Mouse (Mus musculus) heart, embryonic 11.5 days (tissue): ENCODE measurements at regions not wholly inside any gene's neighbourhood (a gene's known extent, or its start where the extent isn't known, plus 50 kb on each side); places are given as distances from the start of the nearest gene placed in this dataset.
A peak's percentile ranks its signal among the peaks of the same experiment; 100 is the strongest.

ENCODE experiments used
- ATAC-seq: fragments of 200-750 bp; cut with Nextera tagmentation; replicated peaks from 2 replicates; pipeline ENCODE4 v1.8.0; 2017; ENCODE audit warnings: moderate library complexity; ENCODE audit not compliant: insufficient number of reproducible peaks, low FRiP score, low TSS enrichment
- H3K27ac ChIP-seq: fragments of 300-500 bp; sonication (generic); 2 replicates; pipeline ENCODE4 v1.5.1; 2014; ENCODE audit warnings: mild to moderate bottlenecking, low read depth, low read length
- H3K27me3 ChIP-seq: fragments of 300-500 bp; sonication (generic); 2 replicates; pipeline ENCODE4 v1.6.1; 2014; ENCODE audit warnings: mild to moderate bottlenecking, low read length, mixed read lengths; ENCODE audit not compliant: control insufficient read depth, insufficient read depth
- H3K36me3 ChIP-seq: fragments of 300-500 bp; sonication (generic); 2 replicates; pipeline ENCODE4 v1.6.1; 2014; ENCODE audit warnings: mild to moderate bottlenecking, low read length, moderate library complexity, mixed read lengths; ENCODE audit not compliant: control insufficient read depth, insufficient read depth
- H3K4me1 ChIP-seq: fragments of 300-500 bp; sonication (generic); 2 replicates; pipeline ENCODE4 v1.6.1; 2014; ENCODE audit warnings: low read length; ENCODE audit not compliant: control insufficient read depth, insufficient read depth
- H3K4me2 ChIP-seq: fragments of 300-500 bp; sonication (generic); 2 replicates; pipeline ENCODE4 v1.6.1; 2014; ENCODE audit warnings: mild to moderate bottlenecking, moderate library complexity
- H3K4me3 ChIP-seq: fragments of 300-500 bp; sonication (generic); 2 replicates; pipeline ENCODE4 v1.5.1; 2014; ENCODE audit warnings: low read depth, low read length
- H3K9ac ChIP-seq: fragments of 300-500 bp; sonication (generic); 2 replicates; pipeline ENCODE4 v1.6.1; 2014; ENCODE audit warnings: mild to moderate bottlenecking, low read depth, low read length, moderate library complexity
- H3K9me3 ChIP-seq: fragments of 300-500 bp; sonication (generic); replicated peaks from 2 replicates; pipeline ENCODE4 v1.6.1; 2016; ENCODE audit warnings: low read length; ENCODE audit not compliant: control insufficient read depth
- WGBS: fragments of 180-500 bp; shearing (Covaris S2); extraction: QIAGEN DNeasy Blood & Tissue Kit; methylation state at CpG from one replicate; pipeline ENCODE4 v1.1.7; 2014; ENCODE audit not compliant: insufficient replicate concordance; 5-methylcytosine and 5-hydroxymethylcytosine counted together

GRCm38 (mm10) chr8:44696066-44696853 is 239.0 kb upstream of the Fat1 start:
- Histone ChIP-seq H3K4me2 (no peak overlapping the region), H3K36me3 (no peaks in the 10 kb centered on the region), H3K27ac (0 out of 2 replicates have a peak overlapping the region, but pooled peaks have one; percentile 41), H3K9ac (no peak overlapping the region), H3K4me1 (peaks cover 20% of the 10 kb centered on the region; the same call in 1 of the 2 replicates), H3K4me3 (no peak overlapping the region), H3K9me3 (no peaks in the 10 kb centered on the region), H3K27me3 (no peaks in the 10 kb centered on the region)
- 42% methylated on average over 9 of the region's 9 CpGs for WGBS
- no peak for ATAC-seq

GRCm38 (mm10) chr8:44699384-44700105 is 235.7 kb upstream of the Fat1 start:
- H3K9me3 ChIP-seq = no peaks in the 10 kb centered on the region
- no peak for ATAC-seq
- H3K36me3 ChIP-seq = no peaks in the 10 kb centered on the region
- WGBS = 52% methylated on average over 18 of the region's 18 CpGs
- H3K4me2 ChIP-seq = no peak overlapping the region
- no peak overlapping the region for H3K27ac ChIP-seq
- no peak overlapping the region for H3K4me3 ChIP-seq
- H3K27me3 ChIP-seq = no peaks in the 10 kb centered on the region
- H3K9ac ChIP-seq = no peak overlapping the region
- H3K4me1 ChIP-seq = peaks cover 9% of the 10 kb centered on the region; the same call in 1 of the 2 replicates

- H3K9ac ChIP-seq = no peak overlapping the region
- ATAC-seq = no peak
- no peaks in the 10 kb centered on the region; the same call in 1 of the 2 replicates for H3K4me1 ChIP-seq
- H3K9me3 ChIP-seq = no peaks in the 10 kb centered on the region
- H3K27ac ChIP-seq = no peak overlapping the region
- no peak overlapping the region for H3K4me2 ChIP-seq
- H3K36me3 ChIP-seq = no peaks in the 10 kb centered on the region
- H3K4me3 ChIP-seq = no peak overlapping the region
- WGBS = 73% methylated on average over 9 of the region's 9 CpGs
- no peaks in the 10 kb centered on the region for H3K27me3 ChIP-seq
Measured at GRCm38 (mm10) chr8:44704595-44705265, 230.5 kb upstream of the Fat1 start.

- WGBS = 68% methylated on average over 7 of the region's 7 CpGs
- Histone ChIP-seq H3K4me3 (no peak overlapping the region), H3K9ac (no peak overlapping the region), H3K27ac (no peak overlapping the region), H3K4me1 (no peaks in the 10 kb centered on the region), H3K27me3 (no peaks in the 10 kb centered on the region), H3K36me3 (no peaks in the 10 kb centered on the region), H3K4me2 (no peak overlapping the region), H3K9me3 (no peaks in the 10 kb centered on the region)
- no peak for ATAC-seq
Measured at GRCm38 (mm10) chr8:44708659-44709170, 226.5 kb upstream of the Fat1 start.

GRCm38 (mm10) chr8:44709171-44709940 is 225.9 kb upstream of the Fat1 start:
- 64% methylated on average over 6 of the region's 6 CpGs for WGBS
- H3K9ac ChIP-seq = no peak overlapping the region
- H3K27ac ChIP-seq = no peak overlapping the region
- H3K4me3 ChIP-seq = no peak overlapping the region
- no peaks in the 10 kb centered on the region for H3K4me1 ChIP-seq
- no peak overlapping the region for H3K4me2 ChIP-seq
- H3K36me3 ChIP-seq = no peaks in the 10 kb centered on the region
- no peaks in the 10 kb centered on the region for H3K9me3 ChIP-seq
- ATAC-seq = no peak
- no peaks in the 10 kb centered on the region for H3K27me3 ChIP-seq

GRCm38 (mm10) chr8:44734577-44734976 is 200.7 kb upstream of the Fat1 start:
- Histone ChIP-seq H3K4me2 (no peak overlapping the region), H3K9ac (no peak overlapping the region), H3K27ac (no peak overlapping the region), H3K4me3 (no peak overlapping the region), H3K27me3 (no peaks in the 10 kb centered on the region), H3K4me1 (no peaks in the 10 kb centered on the region), H3K36me3 (no peaks in the 10 kb centered on the region), H3K9me3 (no peaks in the 10 kb centered on the region)
- WGBS = 81% methylated on average over 10 of the region's 10 CpGs
- ATAC-seq = no peak

- Histone ChIP-seq H3K4me1 (no peaks in the 10 kb centered on the region), H3K27ac (no peak overlapping the region), H3K36me3 (no peaks in the 10 kb centered on the region), H3K9ac (no peak overlapping the region), H3K9me3 (no peaks in the 10 kb centered on the region), H3K4me2 (no peak overlapping the region), H3K4me3 (no peak overlapping the region), H3K27me3 (no peaks in the 10 kb centered on the region)
- ATAC-seq = no peak
- WGBS = 78% methylated on average over 5 of the region's 5 CpGs
Measured at GRCm38 (mm10) chr8:44735801-44736200, 199.4 kb upstream of the Fat1 start.

- Histone ChIP-seq H3K4me3 (no peak overlapping the region), H3K9me3 (no peaks in the 10 kb centered on the region), H3K4me1 (no peaks in the 10 kb centered on the region), H3K36me3 (no peaks in the 10 kb centered on the region), H3K27ac (no peak overlapping the region), H3K27me3 (no peaks in the 10 kb centered on the region), H3K9ac (no peak overlapping the region), H3K4me2 (no peak overlapping the region)
- ATAC-seq = no peak
- WGBS = 80% methylated on average over 2 of the region's 2 CpGs
Measured at GRCm38 (mm10) chr8:44743353-44743752, 191.9 kb upstream of the Fat1 start.
